Mouse (Mus musculus): ENCODE results near the gene Prpf6. TPM values are rescaled to one million over a fixed set of nuclear protein-coding genes. Genes with fewer than 3 reads are reported as not detected.

The Prpf6 gene
- total RNA-seq, 2 experiments from 2014 or later = 48.3 to 51.3 TPM

DNA sequence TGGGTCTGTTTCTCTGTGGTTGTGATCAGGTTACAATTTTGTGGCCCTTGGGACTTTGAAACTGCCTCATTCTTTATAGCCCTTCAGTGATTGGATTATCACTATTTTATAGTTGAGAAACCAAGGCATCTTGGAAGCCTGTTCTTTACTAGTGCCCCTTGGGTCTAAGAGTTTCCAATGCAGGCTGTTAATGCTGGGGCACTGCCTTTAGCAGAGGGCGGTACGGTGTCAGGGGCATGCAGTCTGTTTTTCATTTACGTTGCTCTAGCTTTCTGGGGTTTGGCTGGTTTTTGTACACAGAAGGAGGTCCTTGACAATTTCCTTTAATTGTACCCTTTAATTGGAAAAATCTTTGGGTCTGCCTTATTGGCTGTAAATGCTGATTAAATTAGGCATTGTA is 54.0 kb downstream of the Prpf6 start:
- intact Hi-C loops (cut with DNase I) = no loop called here

DNA sequence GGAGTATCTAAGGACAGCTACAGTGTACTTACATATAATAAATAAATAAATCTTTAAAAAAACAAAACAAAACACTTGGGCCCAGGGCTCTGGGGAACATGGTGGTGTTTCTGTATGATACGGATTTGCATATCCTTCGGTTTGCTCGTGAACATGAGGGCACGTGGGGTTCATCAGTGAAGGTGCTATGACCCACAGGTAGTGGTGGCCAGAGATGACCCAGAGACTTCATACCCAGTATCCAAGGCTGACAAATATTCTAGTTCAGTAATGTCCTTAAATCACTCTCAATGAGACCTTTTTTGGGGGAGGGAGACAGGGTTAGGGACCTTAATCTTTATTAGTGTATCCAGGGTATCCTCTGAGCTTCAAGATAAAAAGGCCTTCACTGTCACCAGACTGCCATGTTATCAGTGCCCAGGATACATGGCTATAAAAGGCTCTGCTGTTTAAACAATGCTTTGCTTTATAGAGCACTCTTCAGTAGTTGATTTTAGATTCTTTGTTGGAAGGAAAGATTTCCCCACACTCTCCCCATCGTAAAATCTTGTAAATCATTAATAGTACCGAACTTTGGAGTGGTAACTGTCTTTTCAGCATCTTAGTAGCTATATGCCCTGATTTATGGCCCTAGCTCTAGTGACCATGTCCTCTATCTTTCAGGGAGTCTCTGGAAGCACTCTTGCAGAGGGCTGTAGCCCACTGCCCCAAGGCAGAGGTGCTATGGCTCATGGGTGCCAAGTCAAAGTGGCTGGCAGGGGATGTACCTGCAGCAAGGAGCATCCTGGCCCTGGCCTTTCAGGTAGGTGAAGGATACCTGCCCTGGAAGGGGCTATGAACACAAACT is 55.2 kb downstream of the Prpf6 start:
- DNase-seq (ENCODE audit: low spot score in 2 of 2) = no peak
- intact Hi-C loops (cut with DNase I) = no loop called here

More for the DNA sequence above, 54.0 kb downstream of the Prpf6 start:
- DNase-seq (ENCODE audit: low spot score in 2 of 2) = no peak

DNA sequence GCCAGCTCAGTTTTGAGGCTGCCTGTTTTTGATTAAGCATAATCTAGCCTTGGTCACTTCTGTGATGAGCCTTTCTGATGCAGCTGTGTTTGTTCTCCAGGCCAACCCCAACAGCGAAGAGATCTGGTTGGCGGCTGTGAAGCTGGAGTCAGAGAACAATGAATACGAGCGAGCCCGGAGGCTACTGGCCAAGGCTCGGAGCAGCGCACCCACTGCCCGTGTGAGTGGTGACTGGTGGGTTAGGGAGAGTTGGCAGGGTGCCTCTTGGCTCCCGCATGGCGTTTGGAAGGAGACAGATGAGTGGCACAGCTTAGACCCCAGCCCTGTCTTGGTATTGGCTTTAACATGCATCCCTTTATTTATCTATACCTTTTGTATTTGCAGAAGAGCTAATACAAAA is 57.3 kb downstream of the Prpf6 start:
- intact Hi-C loops (cut with DNase I) = no loop called here
- no peak for DNase-seq (ENCODE audit: low spot score in 2 of 2)

DNA sequence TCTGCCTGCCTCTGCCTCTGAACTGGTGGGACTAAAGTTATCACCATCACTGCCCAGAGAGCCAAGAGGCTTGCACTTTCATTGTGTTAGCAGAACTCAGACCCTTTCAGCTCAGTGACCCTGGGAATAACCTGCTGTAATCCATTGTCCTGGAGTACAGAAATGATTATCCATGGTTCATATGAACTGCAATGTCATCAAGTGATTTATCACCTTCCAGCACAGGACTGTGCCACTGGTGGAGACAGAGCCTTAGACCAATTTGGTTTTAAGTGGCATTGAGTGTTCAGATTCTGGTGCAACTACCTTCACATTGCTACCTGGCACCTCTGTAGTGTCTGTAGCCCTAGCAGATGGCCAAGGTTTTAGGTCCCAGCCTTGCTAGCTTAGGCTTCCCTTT is 61.4 kb downstream of the Prpf6 start:
- intact Hi-C loops (cut with DNase I) = no loop called here
- no peak for DNase-seq (ENCODE audit: low spot score in 2 of 2)

DNA sequence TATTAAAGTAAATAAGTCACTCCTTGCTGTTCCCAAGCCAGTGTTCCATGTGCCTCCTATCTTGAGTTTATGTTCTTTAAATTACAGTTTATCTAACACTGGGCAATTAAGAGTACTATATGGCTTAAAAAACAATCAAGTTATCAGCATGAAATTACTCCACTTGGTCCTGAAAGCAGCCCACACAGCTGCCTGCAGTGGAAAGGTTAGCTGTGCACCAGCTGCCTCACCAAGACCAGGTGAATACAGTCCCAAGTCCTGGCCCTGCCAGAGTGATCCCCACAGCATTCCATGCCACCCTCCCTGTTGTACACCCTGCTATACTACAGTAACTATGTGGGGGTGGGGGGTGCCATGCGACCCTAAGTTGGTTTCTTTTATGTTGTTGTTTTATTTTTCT is 61.9 kb downstream of the Prpf6 start:
- intact Hi-C loops (cut with DNase I) = no loop called here
- DNase-seq (ENCODE audit: low spot score in 2 of 2) = no peak

DNA sequence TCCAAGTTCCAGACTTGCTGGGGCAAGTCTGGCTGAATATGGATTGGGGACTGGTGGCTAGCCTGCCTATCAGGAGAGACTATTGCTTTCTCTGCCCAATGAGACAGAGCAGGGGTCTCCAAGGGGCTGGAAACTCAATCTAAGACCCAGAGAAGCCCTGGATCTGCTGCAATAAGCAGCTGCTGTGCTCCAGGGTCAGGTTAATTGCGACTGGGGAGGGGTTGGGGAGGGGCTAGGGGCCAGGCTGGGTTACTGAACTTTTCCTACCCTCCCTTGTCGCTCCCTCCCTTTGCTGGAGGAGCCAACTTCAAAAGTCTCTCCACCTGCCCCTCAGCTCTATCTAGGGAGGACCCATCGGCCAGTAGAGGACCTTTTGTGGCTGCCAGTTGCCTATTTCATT is 65.1 kb downstream of the Prpf6 start, which contains the start of gene Gm29797:
Gm29797 (plus strand) TSS at position 301 of the 400 bp plus-strand sequence.
- intact Hi-C loops (cut with DNase I) = no loop called here
- DNase-seq (ENCODE audit: low spot score in 2 of 2) = no peak

DNA sequence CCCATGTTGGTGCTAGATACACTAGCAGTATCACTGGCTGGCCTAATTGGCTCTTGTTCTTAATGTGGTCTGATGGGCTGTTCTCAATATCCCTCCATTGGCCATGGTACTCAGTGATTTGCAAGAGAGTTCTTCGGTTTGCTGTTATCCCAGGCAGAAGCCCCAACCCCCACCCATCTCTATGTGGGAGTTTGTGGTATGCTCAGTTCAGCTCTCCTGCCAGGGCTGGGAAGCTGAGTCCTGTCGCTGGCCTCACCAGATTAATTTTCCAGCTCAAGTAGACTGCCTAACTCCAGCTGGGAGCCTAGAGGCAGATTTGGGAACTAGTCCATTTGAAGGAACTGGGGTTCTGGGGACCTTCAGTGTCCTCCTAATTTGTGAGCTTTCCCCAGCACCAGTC is 65.8 kb downstream of the Prpf6 start:
- DNase-seq (ENCODE audit: low spot score in 2 of 2) = no peak
- intact Hi-C loops (cut with DNase I) = no loop called here

DNA sequence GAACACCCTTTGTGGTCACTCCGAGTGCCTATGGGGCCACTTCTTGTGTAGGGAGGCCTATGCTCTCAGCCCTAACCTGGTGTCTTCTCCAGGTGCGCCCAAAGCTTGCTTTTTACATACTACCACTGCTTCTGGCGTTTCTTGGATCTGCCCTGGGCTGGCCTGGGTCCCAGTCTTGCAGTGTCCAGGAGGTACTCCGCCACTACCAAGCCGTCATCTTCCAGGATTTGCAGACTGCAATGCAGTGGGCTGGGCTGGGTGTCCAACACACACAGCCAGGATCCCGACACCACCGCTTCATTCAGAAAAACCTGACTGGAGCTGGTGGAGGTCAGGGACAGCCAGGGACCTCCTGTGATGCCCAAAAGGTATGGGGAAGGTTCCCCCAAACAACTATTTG is 66.9 kb downstream of the Prpf6 start:
- intact Hi-C loops (cut with DNase I) = no loop called here
- DNase-seq (ENCODE audit: low spot score in 2 of 2) = no peak

DNA sequence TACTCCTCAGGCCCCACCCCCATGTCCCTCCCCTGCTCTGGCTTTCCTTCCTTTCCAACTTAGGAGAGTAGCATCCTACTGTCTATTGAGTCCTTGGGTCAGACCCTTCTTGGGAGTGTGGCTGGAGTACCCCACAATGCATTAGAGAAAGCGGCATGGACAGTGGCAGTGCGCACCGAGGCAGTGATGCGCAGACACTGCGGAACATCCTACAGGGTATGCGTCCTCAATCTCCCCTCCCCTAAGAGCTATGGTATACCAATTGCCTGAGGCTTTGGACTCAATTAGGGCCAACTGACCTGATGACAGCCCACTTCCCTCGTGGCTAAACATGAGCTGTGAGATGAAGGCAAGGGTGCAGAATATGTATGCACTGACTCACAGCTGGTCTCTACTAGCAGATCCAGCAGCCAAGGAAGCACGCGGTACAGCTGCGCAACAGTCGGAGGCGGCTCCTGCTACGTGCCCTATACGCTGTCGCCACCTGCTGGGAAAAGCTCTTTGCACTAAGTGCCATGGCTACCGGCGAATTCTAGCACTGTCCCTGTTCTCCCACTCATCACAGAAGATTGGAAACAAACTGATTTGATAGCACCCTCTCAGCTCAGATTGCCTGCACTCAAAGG is 67.4 kb downstream of the Prpf6 start:
- intact Hi-C loops (cut with DNase I) = loop anchor here (1.0 kb wide), 1 partner anchor 20 kb away; no protein-coding TSS in a partner anchor
- DNase-seq (ENCODE audit: low spot score in 2 of 2) = peak; percentile 57 to 89

DNA sequence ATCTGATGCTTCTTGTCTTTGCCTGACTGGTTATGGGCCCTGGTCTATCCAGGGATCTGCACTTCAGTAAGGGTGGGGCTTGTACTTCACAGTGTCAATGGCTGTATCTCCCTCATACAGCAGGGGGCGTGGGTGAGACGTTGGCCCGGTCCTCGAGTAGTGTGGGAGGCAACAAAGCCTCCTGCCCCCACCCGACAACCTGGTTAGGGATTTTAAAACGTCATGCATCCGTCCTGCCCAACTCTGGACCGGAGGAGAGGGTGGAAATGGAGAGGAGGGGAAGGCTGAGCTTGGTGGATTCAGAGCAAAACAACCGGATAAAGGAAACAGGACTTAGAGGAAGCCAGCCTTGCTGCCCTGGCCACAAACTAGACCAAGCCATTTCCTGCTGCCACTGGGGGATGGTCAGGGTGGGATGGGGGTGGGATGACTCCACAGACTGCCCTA is 68.0 kb downstream of the Prpf6 start:
- intact Hi-C loops (cut with DNase I) = loop anchor here (1.0 kb wide), 1 partner anchor 20 kb away; no protein-coding TSS in a partner anchor
- DNase-seq (ENCODE audit: low spot score in 2 of 2) = peak; percentile 79 to 94

DNA sequence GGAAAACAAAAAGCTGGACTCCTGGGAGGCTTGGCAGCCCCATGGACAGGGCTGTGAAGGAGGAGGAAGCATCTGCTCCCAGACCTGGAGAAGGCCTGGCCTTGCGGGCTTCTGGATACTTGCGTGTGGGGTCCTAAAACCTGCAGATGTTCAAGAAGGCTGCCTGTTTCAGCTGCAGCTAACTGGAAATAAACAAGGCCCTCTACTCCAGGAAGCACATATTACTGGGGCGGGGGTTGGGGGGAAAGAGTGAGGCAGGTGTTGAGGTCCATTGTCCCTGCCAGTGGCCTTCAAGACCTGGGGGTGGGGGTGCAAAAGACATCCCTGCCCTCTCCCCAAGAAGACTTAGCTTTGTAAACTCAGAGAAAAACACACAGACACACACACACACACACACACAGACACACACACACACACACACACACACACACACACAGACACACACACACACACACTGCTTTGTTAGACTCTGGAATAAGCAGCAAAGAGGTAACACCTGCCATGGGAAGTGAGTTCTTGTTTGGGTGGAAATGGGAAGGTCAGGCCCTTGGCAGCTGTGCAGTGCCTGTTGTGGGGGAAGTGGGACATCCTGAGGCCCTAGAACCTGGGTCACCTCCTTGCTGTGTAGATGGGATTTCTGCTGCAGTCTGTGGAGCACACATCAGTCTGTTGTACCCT is 71.1 kb downstream of the Prpf6 start:
- intact Hi-C loops (cut with DNase I) = no loop called here

DNA sequence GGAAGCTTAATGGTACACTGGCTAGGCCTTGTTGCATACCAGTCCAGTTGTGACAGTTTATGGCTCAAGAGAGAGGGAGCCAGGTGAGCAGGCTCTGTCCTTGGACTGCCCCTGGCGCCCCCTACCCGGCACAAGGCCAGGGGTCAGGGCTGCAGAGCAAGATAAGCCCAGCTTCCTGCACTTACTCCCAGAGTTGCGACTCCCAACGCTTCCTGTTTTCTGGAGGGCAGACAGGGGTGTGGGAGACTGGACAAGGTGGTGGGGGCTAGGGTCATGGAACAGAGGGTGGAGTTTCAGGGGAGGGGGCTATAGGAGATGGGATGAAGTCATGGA is 71.6 kb downstream of the Prpf6 start:
- DNase-seq (ENCODE audit: low spot score in 2 of 2) = no peak
- intact Hi-C loops (cut with DNase I) = no loop called here

More for the DNA sequence above, 71.1 kb downstream of the Prpf6 start:
- no peak for DNase-seq (ENCODE audit: low spot score in 2 of 2)

DNA sequence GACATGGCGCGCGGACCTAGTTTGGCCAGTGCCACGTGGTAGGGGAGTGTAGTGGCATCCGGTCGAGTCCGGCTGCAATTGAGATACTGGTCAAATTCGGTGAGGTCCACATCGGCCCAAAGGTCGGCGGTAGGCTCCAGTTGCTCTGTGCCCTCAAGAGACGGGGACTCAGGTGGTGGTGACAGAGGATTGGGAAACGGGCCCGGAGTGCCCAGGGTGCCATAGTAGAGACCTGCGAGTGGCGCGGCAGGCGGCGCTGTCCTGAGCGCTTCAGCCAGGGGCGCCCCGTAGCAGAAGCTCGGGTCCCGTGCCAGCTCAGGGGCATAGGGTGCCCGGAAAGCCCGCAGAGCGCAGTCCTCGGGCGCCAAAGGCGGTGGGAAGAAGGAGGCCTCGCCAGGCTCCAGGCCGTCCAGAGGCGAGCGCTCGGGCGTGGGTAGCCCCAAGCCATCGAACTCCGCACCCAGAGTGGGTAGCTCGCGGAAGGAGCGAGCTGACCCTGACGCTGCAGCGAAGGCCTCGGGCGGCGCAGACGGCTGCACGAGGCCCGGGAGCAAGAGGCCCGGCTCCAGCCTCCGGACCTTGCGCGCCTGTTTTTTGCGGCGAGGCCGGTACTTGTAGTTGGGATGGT is 78.7 kb downstream of the Prpf6 start:
- intact Hi-C loops (cut with DNase I) = no loop called here
- DNase-seq (ENCODE audit: low spot score in 2 of 2) = no peak

DNA sequence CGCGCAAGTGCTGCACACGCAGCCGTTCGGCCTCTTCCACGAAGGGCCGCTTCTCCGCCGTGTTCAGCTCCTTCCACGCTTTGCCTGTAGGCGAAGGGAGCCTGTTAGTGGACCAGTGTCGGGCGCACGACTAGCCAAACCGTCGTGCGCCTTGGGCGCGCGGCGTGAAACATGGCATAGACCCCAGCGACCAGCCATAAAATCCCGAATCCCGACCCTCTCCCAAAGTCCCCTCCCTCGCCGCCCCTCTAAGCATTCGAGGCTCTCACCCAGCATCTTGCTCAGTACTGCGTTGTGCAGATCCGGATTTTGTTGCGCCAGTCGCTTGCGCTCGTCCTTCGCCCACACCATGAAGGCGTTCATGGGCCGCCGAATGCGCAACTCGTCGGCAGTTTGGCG is 79.2 kb downstream of the Prpf6 start:
- intact Hi-C loops (cut with DNase I) = no loop called here
- DNase-seq (ENCODE audit: low spot score in 2 of 2) = no peak

DNA sequence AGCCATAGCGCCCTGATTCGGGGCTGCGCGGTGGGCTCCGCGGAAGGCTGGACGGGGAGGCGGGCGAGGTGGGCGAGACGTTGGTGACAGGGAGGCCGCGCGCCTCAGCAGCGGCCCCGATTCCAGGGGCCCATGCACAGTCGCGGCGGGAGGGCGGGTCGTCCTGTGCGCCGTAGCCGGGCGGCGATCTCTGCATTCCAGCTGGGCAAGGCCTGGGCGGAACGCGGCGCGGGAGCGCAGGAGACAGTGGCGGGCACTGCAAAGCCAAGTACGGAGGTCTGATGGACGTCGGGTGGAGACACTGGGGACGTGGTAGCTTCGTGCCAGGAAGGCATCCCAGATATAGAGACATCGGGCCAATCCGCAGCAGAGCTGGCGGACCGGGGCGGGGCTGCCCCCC is 79.7 kb downstream of the Prpf6 start, which contains the start of gene Sox18:
Sox18 (minus strand) TSS at position 315 of the 400 bp plus-strand sequence.
- intact Hi-C loops (cut with DNase I) = no loop called here
- DNase-seq (ENCODE audit: low spot score in 2 of 2) = no peak

DNA sequence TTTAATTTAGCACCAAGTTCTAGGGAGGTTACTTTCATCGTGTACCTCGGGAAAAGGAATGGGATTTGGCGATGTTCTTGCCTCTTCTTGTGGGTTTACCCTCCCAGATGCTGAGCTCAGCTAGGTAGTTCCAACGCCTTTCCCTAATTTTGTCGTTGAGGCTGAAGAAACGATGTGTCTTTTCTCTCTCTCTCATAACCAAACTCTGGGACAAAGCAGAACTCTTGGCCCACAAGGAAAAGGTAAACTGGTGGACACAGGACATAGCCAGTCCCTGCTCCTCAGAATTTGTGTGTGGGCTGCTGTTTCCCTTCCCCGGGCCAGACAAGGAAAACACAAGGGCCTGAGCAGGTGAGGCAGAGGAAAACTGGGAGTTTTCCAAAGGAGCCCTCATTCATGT is 80.3 kb downstream of the Prpf6 start:
- DNase-seq (ENCODE audit: low spot score in 2 of 2) = no peak
- intact Hi-C loops (cut with DNase I) = no loop called here

DNA sequence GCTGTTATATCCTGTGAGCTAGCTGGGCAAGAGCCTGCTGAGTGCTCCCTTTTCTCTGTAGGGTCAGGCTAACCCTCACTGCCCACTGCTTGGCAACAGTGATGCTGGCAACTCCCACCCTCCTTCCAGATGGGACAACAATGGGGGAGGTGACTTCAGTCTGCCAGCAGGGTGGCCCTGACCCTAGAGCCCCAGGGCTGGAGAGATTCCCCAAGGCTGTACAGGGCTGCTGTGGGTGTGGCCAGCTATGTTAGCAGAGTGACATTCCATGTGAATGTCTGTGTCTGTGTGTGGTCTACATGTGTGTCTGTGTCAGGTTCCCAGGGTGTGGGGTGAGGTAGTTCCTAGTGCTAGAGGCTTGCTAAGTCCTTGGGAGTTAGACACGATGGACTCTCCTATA is 81.8 kb downstream of the Prpf6 start:
- intact Hi-C loops (cut with DNase I) = no loop called here
- no peak for DNase-seq (ENCODE audit: low spot score in 2 of 2)

DNA sequence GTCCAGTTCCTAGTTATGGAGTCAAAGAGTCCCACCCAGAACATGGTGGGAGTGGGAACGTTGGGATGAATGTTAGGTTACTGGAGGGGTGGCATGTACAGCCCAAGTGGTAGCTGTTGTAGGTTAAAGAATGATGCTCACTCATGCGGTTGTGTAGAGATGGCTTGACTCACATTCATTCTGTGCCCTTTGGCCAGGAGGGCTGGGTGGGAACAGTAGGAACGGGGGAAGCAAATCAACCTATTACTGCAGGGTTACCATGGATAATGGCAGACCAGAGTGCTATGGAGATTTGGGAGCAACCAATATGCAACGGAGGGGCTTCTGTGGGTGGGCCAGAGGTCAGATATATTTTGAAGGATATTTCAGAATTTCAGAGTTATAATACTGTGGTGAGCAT is 83.3 kb downstream of the Prpf6 start:
- no peak for DNase-seq (ENCODE audit: low spot score in 2 of 2)
- intact Hi-C loops (cut with DNase I) = loop anchor here (5.0 kb wide), 1 partner anchor 53 kb away; no protein-coding TSS in a partner anchor

DNA sequence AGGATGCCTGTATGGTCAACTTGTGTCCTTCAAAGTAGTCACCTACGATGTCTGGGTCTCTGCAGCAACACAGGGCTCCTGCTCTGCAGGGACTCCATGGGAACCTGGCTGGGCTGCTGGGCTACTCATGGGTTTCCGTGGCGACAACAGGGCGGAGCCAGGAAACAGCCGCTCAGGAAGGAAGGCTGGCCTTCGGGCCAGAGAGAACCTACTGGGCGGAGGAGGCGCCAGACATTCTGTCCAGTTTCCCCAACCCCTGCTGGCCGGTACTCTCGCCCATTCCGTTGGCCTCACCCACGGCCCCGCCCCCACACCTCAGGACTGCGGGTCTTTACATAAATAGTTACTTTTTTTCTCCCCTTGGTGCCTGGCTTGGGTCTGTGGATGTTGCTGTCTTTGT is 83.8 kb downstream of the Prpf6 start:
- peak; percentile 52 to 53 for DNase-seq (ENCODE audit: low spot score in 2 of 2)
- intact Hi-C loops (cut with DNase I) = loop anchor here (5.0 kb wide), 1 partner anchor 53 kb away; no protein-coding TSS in a partner anchor

DNA sequence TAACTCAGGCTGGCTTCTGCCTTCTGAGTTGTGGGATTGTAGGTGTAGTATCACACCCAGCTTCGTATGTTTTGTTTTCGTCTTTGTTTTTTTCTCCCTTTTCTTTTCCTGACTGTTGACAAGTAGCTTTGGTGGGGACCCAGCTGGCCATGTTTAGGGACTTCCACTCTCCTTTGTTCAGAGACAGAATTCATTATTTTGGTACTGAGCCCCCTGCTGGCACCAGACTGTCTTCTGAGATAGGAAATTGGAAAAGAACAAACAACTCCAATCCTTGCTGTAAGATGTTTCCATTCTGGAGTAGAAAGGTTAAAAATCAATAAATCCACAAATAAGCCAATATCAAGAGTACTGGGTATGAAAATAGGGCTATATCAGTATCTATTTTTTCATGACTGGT is 84.8 kb downstream of the Prpf6 start:
- intact Hi-C loops (cut with DNase I) = loop anchor here (5.0 kb wide), 1 partner anchor 54 kb away; no protein-coding TSS in a partner anchor
- DNase-seq (ENCODE audit: low spot score in 2 of 2) = no peak

All from left cerebral cortex, postnatal 14 days (tissue).